Mouse (Mus musculus): ENCODE data around the gene Tmco3. TPM values are rescaled to one million over a fixed set of nuclear protein-coding genes. Genes with fewer than 3 reads are reported as not detected.

Gene Tmco3
- total and polyA plus RNA-seq, 3 experiments = 11.8 to 20.3 TPM; not detected in 1

DNA sequence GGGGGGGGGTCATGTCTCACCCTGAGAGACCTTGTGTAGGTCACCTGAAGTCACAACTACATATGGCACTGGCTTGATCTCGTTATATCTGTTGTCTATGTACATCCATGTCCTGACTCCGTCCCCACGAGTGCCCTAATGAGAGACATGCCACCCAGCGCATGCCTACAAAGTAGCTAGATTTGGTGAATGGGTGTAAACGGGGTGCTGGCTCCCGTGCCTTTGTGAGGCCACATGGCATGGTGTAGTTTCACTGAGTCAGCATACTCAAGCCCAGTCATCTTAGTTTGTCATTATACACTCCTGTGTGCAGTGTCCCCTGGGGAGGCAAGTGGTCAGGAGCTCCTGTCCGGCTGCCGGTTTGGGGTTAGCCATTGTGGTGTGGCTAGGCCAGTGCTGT is 52.7 kb downstream of the Tmco3 start:
- no peak for DNase-seq (ENCODE audit: low read depth, low spot score)
- Histone ChIP-seq H3K9me3 (replicated peaks; ENCODE audit: insufficient read depth, low read length) (no peaks in the 10 kb centered on the region), H3K27me3 (ENCODE audit: control insufficient read depth in 1 of 2, insufficient read depth in 2 of 2, low read length in 2 of 2) (no peaks in the 10 kb centered on the region), H3K4me1 (ENCODE audit: control insufficient read depth in 1 of 2, insufficient read depth in 2 of 2, low read length in 2 of 2) (peaks cover 6 to 52% of the 10 kb centered on the region in 2 experiments), H3K27ac (ENCODE audit: control insufficient read depth, low read depth, low read length) (no peak overlapping the region), H3K4me3 (ENCODE audit: control insufficient read depth in 1 of 2, insufficient read depth in 1 of 2, low read depth in 2 of 2, low read length in 2 of 2) (peak overlapping the region in 1 of 2 experiments; percentile 93; a peak in 3 of 4 replicates), H3K9ac (ENCODE audit: control insufficient read depth, low read depth, low read length, poor library complexity, severe bottlenecking) (peak overlapping the region; percentile 96), H3K79me2 (ENCODE audit: control insufficient read depth, insufficient read depth, low read length, poor library complexity) (peaks cover 65% of the 10 kb centered on the region), H3K36me3 (ENCODE audit: control insufficient read depth in 1 of 2, insufficient read depth in 2 of 2, low read length in 2 of 2) (peaks cover 21 to 54% of the 10 kb centered on the region in 2 experiments)
- no peak for TF ChIP-seq MYC (IDR thresholded peaks at IDR 0.05; ENCODE audit: low read depth, low read length)
- TF ChIP-seq MAX (IDR thresholded peaks at IDR 0.05; ENCODE audit: low read length) = 0 out of 2 replicates have a peak, but pooled peaks have one; percentile 10
- TF ChIP-seq SMC3 (IDR thresholded peaks at IDR 0.05; ENCODE audit: low read depth, low read length) = no peak
- TF ChIP-seq ETS1 (IDR thresholded peaks at IDR 0.05; ENCODE audit: low read depth, low read length) = no peak
- 0 out of 2 replicates have a peak, but pooled peaks have one; percentile 17 for TF ChIP-seq MAFK (IDR thresholded peaks at IDR 0.05; ENCODE audit: borderline replicate concordance, low read depth, low read length)
- no peak for TF ChIP-seq MAZ (IDR thresholded peaks at IDR 0.05; ENCODE audit: low read depth, low read length)
- no peak for TF ChIP-seq ELF1 (IDR thresholded peaks at IDR 0.05; ENCODE audit: low read depth, low read length)
- TF ChIP-seq CTCF (IDR thresholded peaks at IDR 0.05 in 2 of 3, conservative IDR thresholded peaks at IDR 0.05 in 1 of 3; ENCODE audit: control insufficient read depth in 1 of 3, insufficient read depth in 1 of 3, low read depth in 2 of 3, low read length in 3 of 3, poor library complexity in 1 of 3, severe bottlenecking in 1 of 3) = no peak
- TF ChIP-seq MYB (IDR thresholded peaks at IDR 0.05; ENCODE audit: low read depth, low read length) = no peak
- TF ChIP-seq TBP (IDR thresholded peaks at IDR 0.05; ENCODE audit: low read depth, low read length) = no peak
- 0 out of 2 replicates have a peak, but pooled peaks have one; percentile 19 for TF ChIP-seq SIN3A (IDR thresholded peaks at IDR 0.05; ENCODE audit: low read length)
- peak; percentile 30; the same call in 1 of the 2 replicates for TF ChIP-seq POLR2AphosphoS2 (IDR thresholded peaks at IDR 0.05; ENCODE audit: low read length)

DNA sequence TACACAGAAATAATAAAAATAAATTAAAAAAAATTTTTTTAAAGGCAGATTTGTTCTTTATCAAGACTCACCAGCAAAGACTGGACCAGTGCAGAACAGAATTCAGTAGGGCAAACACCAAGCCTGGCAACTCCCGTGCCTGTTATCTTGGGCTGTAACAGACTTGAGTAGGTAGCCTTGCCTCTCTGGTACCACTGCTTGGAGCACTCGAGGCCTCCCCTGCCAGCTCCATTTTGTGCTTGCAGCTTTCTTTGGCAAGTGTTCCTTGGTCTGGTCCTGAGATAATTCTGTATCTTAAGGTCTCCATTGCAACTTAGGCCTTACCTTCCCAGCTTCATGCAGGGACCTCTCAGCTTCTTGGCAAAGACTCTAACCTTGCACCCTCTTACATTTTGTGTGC is 54.4 kb downstream of the Tmco3 start:
- TF ChIP-seq MAX (IDR thresholded peaks at IDR 0.05; ENCODE audit: low read length) = no peak
- TF ChIP-seq CTCF (IDR thresholded peaks at IDR 0.05 in 2 of 3, conservative IDR thresholded peaks at IDR 0.05 in 1 of 3; ENCODE audit: control insufficient read depth in 1 of 3, insufficient read depth in 1 of 3, low read depth in 2 of 3, low read length in 3 of 3, poor library complexity in 1 of 3, severe bottlenecking in 1 of 3) = no peak
- TF ChIP-seq ELF1 (IDR thresholded peaks at IDR 0.05; ENCODE audit: low read depth, low read length) = no peak
- no peak for TF ChIP-seq BHLHE40 (IDR thresholded peaks at IDR 0.05; ENCODE audit: borderline replicate concordance, low read depth, low read length)
- TF ChIP-seq ETS1 (IDR thresholded peaks at IDR 0.05; ENCODE audit: low read depth, low read length) = no peak
- no peak for TF ChIP-seq MEF2A (IDR thresholded peaks at IDR 0.05; ENCODE audit: extremely low read depth, insufficient replicate concordance, low read depth, low read length, poor library complexity, severe bottlenecking)
- no peak for TF ChIP-seq NRF1 (IDR thresholded peaks at IDR 0.05; ENCODE audit: insufficient read depth, low read depth, low read length, poor library complexity, severe bottlenecking)
- no peak for TF ChIP-seq E2F4 (IDR thresholded peaks at IDR 0.05; ENCODE audit: borderline replicate concordance, low read depth, low read length)
- TF ChIP-seq ZMIZ1 (IDR thresholded peaks at IDR 0.05; ENCODE audit: low read depth, low read length) = no peak
- no peak for TF ChIP-seq TCF12 (IDR thresholded peaks at IDR 0.05; ENCODE audit: low read depth, low read length)
- no peak for TF ChIP-seq SIN3A (IDR thresholded peaks at IDR 0.05; ENCODE audit: low read length)
- no peak for TF ChIP-seq GABPA (IDR thresholded peaks at IDR 0.05; ENCODE audit: low read depth, low read length)
- TF ChIP-seq POLR2A (IDR thresholded peaks at IDR 0.05; ENCODE audit: control insufficient read depth in 1 of 2, insufficient read depth in 1 of 2, low read depth in 1 of 2, low read length in 2 of 2, poor library complexity in 1 of 2) = no peak
- TF ChIP-seq POLR2AphosphoS5 (IDR thresholded peaks at IDR 0.05; ENCODE audit: borderline replicate concordance, low read depth, low read length) = no peak
- Histone ChIP-seq H3K9ac (ENCODE audit: control insufficient read depth, low read depth, low read length, poor library complexity, severe bottlenecking) (no peak overlapping the region; the same call in 1 of the 2 replicates), H3K4me1 (ENCODE audit: control insufficient read depth in 1 of 2, insufficient read depth in 2 of 2, low read length in 2 of 2) (peaks cover 6 to 53% of the 10 kb centered on the region in 2 experiments), H3K27me3 (ENCODE audit: control insufficient read depth in 1 of 2, insufficient read depth in 2 of 2, low read length in 2 of 2) (no peaks in the 10 kb centered on the region), H3K9me3 (replicated peaks; ENCODE audit: insufficient read depth, low read length) (no peaks in the 10 kb centered on the region), H3K4me3 (ENCODE audit: control insufficient read depth in 1 of 2, insufficient read depth in 1 of 2, low read depth in 2 of 2, low read length in 2 of 2) (no peak overlapping the region), H3K36me3 (ENCODE audit: control insufficient read depth in 1 of 2, insufficient read depth in 2 of 2, low read length in 2 of 2) (peaks cover 25 to 54% of the 10 kb centered on the region in 2 experiments), H3K79me2 (ENCODE audit: control insufficient read depth, insufficient read depth, low read length, poor library complexity) (peaks cover 80% of the 10 kb centered on the region), H3K27ac (ENCODE audit: control insufficient read depth, low read depth, low read length) (0 out of 2 replicates have a peak overlapping the region, but pooled peaks have one; percentile 2)
- DNase-seq (ENCODE audit: low read depth, low spot score) = no peak
